Mouse (Mus musculus) E14TG2a.4 (cell line): ENCODE measurements around the gene Atp2a3.

Experiments
- CTCF ChIP-seq: conservative IDR thresholded peaks from 2 replicates; pipeline ENCODE4 v1.5.1; 2014; ENCODE audit warnings: low read length
- NANOG ChIP-seq: IDR thresholded peaks from 2 replicates; pipeline ENCODE4 v1.6.1; 2014; ENCODE audit warnings: borderline replicate concordance, low read length, mixed read lengths

DNA sequence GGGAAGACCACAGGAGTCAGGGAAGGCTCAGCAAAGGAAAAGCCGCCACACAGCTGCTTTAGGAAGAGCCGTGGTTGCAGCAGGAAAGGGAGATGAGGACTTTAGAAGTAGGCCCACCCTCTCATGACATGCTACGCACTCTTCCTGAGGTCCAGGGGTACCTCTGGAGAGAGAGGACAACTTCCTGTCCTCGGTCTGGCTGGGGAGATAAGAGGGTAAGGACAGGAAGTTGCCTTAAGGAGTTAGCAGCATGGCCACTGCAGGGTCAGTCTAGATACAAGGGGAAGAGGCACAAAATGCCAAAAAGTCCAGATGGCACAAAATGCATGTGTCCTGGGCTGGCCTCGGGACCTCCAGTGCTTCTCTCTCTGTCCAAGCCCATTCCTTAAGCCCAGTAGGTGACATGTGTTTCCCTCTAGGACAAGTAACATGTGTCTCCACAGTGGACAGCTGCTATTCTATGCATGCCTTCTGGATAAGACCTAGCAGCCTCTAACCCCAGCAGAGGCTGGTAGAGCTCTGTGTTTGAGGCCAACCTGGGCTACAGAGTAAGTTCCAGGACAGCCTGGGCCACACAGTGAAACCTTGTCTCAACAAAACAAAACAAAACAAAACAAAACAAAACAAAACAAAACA lies 5.5 kb upstream of the Atp2a3 start:
- TF ChIP-seq CTCF (no peak), NANOG (no peak)
